Mouse (Mus musculus): ENCODE measurements at regions not wholly inside any gene's neighbourhood (a gene's known extent, or its start where the extent isn't known, plus 50 kb on each side); places are given as distances from the start of the nearest gene placed in this dataset.

DNA sequence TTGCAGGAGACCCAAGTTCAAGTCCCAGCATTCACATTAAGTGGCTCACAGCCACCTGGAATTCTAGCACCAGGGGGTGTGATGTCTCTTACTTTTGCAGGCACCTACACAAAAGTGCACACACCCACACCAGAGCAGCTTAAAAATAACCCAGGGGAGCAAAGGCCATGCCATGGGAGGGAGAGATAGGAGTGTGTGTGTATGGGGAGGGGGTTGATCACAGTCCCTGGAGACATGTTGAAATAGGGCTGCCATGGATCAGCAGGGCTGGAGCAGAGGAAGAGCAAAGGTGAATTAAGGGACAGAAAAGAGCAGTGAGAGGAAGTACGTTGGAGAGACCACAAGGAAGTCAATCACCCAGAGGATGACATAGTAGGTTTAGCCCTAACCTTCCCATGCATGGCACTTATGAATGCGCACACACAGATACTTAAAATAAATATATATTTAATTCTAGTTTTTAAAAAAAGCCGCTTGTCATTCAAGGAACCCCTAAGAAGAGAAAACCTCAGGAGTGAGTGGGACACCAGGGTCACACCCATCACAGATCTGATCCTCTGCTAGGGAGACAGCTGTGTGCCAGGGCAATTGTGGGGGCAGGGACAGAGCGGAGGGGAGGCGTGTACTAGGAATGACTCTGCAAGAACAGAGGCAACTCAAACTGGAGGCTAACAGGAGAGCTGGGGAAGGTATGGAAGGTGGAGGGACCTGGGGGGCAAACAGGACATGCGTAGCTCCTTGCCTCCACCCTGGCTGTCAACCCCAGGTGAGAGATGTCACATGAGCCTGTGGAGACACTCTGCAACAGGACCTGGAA, 189.5 kb upstream of the Rybp start:
- DNase-seq (ENCODE audit: low spot score in 2 of 2): no peak

DNA sequence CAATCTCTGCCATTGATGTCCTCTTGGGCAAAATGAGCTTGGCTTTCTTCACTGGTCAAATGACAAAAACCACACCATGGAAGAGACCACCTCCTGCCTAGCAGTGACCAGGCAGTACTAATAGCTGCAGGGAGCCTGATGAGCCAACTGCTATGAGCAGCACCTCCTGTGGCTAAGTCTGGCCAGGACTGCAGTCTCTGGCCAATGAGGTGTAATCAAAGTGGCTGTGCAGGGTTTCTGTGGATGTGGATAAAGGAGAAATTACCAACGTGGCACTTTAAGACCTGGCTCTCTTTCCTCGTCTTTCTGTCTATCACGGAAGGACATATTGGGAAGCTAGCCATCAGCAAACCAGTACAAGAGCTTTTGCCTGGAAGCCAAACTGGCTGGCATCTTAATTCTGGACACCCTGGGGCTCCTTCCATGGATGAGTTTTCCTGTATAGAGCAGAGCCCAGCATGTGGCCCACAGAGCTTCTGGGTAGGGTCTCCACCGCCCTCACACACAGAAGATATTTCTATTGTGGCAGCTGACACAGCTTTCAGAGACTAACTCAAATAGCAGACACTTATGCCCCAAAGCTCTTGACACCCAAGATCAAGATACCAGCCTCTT, 188.2 kb upstream of the Rybp start:
- DNase-seq (ENCODE audit: low spot score in 2 of 2): no peak

DNA sequence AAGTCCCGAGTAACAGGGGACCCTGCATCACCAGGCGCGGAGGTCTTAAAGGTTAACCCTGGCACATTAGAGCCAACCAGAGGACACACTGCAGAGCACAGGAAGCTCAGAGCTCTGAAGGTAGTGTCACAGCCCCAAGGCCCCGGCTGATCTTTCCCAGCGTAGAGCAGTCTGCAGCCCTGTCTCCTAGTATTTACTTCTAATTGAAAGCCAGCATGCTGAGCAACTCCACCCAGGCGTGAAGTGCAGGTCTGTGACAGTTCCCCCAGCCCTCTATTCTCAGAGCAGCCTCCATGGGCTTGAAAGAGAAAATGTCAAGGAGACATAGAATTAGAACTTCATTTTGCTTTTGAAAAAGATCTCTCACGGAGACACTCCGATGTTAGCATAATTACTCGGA, 187.0 kb upstream of the Rybp start:
- DNase-seq (ENCODE audit: low spot score in 2 of 2): no peak

DNA sequence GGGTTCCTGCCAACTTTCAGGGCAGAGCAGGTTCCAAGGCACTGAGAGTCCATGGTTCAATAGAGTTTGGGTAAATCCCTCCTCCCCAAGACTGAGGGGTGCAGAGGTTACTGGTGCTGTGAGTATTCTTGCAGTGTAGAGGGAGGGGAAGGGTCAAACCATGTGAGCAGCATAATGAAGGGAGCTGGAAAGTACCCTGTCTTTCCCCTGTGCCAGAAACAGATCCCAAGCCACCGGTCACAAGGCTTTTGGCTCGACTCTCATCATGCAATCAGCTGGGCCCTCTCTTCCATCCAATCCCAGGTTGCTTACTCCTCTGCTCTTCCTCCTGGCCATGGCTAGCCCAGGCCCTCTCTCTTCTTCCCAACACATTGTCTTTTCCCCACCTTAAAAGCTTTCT, 182.8 kb upstream of the Rybp start:
- no peak for DNase-seq (ENCODE audit: low spot score in 2 of 2)

DNA sequence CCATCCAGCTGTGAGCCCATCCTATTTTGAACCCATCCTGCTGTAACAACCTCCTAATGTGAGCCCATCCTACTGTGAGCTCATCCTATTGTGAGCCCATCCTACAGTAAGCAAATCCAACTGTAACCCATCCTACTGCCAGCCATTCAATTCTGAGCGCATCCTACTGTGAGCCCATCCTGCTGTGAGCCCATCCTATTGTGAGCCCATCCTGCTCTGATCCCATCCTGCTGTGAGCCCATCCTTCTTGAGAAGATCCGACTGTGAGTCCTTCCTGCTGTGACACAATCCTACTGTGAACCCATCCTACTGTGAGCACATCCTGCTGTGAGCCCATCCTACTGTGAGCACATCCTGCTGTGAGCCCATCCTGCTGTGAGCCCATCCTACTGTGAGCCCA, 175.5 kb upstream of the Rybp start:
- DNase-seq (ENCODE audit: low spot score in 2 of 2): no peak

DNA sequence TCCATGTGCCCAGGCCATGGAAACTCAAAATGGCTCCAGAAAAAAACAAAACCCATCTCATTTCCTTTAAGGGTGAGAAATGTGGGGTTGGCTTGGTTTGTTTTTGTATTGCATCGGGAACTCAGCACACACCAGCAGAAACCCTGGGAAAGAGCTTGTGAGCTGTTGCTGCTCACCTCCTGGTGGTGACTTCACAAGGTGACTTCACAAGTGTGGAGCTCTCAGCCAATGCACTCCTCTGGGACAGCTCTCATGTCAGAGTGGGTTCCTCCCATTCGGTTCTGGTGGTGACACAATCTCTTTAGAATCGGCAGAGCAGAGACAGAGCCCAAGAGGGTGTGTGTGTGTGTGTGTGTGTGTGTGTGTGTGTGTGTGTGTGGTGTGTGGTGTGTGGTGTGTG, 166.1 kb upstream of the Rybp start:
- no peak for DNase-seq (ENCODE audit: low spot score in 2 of 2)

DNA sequence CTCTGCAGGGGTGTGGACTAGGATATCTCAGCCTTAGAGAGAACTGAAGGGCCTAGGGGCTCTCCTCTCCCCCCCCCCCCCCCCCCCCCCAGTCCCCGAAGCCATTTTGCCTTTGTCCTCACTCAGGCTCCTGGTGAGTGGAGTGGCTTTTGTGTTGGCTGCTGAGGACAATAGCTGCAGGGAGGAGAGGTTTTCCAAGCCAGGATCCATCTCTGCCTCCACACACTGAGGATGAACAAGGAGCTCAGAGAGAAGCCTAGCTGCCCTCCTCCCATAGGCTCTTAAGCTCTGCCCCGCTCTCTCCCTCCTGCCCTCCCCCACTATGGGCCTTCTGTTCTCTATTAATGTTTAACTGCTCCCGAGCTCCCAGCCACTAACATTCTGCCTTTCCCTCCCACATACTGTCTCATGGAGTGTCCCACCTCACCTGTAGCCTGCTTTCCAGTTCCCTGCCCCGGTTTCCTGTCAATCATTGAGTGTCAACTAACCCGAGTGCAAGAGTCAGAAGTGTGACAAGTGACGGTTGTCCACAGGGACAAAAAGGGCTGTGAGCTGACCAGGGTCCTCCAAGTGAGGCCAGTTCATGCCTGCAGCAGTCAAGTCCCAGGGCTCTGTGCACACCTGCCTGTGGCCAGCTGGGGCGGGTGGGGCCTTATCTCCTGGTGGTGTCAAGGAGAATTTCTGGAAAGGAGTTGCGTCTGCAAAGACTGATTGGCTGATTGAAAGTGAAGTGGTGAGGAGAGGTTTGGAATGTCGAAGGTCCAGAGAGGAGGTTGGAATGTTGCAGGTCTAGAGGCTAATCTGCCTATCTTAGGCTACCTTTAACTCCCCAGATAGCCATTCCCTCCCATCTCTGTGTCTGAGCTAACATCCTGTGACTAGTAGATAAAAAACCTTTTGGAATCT, 165.1 kb upstream of the Rybp start:
- DNase-seq (ENCODE audit: low spot score in 2 of 2): no peak

DNA sequence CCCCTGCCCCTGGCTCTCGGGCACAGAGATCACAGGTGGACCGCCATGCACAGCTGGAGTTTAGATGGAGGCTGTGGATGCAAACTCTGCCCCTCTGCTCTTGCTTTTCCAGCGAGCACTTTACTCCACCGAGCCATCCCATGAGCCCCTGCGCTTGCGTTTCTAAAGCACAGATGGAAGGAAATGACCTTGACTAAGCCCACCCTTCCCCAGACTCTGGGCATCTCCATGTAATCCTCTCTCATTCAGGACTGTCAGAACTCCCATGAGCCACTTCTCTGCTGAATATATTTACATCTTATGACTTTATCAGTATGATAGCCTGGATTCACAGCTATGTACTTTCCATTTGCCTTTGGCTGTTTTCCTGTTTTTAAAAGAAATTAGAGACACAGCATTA, 162.8 kb upstream of the Rybp start:
- DNase-seq (ENCODE audit: low spot score in 2 of 2): no peak

DNA sequence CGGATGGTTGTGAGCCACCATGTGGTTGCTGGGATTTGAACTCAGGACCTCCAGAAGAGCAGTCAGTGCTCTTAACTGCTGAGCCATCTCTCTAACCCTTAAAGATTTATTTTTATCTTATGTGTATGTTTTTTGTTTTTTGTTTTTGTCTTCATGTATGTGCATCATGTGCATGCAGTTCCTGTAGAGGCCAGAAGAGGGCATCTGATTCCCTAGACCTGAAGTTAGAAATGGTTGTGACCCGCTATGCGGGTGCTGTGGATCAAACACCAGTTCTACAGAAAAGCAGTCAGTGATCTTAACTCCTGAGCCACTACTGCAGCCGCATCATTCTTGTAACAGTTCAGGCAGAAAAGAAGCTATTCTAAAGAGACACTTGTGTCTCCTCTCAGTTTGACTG, 161.8 kb upstream of the Rybp start:
- DNase-seq (ENCODE audit: low spot score in 2 of 2): no peak

DNA sequence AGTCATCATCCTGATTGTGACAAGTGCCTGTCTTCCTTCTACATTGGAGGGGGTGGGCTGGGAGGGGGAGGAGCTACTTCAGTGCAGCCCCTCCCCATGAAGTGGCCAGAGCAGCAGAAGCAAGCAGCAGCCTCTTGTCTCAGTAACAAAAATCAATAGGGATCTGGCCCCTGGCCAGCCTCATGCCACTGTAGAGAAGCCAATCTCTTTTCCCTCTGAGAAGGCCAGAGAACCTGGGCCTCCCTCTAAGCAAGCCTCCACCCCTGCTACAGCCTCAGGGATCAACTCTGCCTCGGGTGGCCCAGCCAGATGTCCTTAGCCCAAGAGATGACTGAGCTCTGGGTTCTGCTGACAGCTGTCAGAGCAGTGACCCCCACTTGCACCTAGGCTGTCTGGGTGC, 159.9 kb upstream of the Rybp start:
- DNase-seq (ENCODE audit: low spot score in 2 of 2): no peak

DNA sequence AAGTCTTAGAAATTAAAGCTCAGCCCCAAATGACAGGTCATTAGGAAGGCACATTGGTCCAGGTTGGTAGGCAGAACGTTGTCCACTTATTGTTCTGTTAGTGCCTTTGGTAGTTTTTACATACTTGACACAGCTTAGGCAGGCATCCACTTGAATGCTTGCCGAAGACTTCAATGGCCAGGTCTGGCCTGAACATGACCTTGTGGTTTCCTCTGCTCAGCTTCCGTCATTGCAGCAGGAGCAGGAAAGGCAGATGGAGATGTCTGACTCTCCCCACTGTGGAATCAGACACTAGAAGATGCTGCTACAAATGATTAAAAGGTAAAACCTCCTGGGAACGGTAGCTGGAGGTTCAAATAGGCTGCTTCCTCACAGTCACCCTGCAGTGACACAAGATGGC, 159.5 kb upstream of the Rybp start:
- DNase-seq (ENCODE audit: low spot score in 2 of 2): no peak

DNA sequence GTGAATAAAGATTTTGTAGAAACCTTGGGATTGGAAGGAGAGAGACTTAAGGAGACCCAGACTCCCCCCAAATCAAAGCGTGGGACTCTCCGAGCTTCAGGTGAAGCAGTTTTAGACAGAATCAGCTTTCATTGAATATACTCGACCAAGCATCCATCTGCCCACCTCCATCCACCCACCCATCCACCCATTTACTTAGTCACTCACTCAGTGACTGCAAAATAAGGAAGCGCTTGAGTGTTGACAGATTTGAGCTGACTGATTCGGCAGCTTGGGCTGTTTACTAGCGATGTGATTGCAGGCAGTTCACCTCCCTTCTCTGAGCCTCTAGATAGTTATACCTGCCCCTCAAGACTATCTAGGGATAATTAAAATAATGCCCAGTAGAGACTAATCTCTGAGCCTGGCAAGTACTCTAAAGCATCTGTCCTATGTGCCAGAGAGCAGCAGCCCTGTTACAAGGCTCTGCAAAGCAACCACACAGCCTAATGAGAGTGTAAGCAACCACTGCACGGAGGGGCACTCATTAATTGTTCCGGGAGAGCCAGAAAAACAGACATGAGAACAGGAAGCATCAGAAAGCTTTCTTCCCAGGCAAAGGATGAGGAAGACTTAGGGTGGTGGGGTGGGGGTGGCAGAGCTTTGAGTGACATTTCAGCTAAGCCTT, 151.9 kb upstream of the Rybp start:
- DNase-seq (ENCODE audit: low spot score in 2 of 2): no peak

DNA sequence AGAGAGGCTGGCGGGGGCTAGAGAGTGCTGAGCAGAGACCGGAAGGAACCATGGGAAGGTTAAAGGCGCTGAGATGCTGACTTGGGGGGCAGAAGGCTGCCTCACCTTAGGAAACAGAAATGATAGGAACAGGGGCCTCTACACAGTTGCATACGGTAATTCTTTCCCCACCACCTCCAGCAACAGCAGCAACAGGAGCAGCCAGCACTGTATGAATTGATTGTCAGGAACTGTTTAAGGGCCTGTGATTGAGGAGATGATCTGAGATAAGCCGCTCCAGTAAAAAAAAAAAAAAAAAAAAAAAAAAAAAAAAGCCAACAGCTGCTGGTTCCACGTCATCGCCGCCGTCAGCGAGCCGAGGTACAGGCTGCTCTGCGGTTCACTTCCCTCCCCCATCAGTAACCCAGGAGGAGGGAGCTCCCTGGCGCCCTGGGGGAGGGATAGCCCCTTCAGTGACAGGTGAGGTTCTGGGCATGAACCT, 151.3 kb upstream of the Rybp start:
- DNase-seq (ENCODE audit: low spot score in 2 of 2): no peak

DNA sequence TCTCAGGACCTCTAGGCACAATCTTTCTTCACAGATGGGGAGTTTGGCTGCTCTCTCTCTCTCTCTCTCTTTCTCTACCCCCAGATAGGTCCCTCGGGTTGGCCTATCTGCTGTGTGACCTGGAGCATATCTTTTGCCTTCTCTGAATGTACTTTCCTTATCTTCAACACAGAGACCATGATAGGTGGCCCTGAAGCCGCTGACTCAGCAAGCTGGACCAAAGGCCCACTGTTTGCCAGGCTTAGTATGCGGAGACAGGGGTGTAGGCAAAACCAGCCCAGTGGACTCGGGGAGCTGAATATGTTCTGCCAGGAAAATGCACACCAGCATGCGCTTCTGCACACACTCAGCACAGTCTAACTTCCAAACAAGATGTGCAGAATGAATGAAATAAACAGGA, 150.7 kb upstream of the Rybp start:
- no peak for DNase-seq (ENCODE audit: low spot score in 2 of 2)

DNA sequence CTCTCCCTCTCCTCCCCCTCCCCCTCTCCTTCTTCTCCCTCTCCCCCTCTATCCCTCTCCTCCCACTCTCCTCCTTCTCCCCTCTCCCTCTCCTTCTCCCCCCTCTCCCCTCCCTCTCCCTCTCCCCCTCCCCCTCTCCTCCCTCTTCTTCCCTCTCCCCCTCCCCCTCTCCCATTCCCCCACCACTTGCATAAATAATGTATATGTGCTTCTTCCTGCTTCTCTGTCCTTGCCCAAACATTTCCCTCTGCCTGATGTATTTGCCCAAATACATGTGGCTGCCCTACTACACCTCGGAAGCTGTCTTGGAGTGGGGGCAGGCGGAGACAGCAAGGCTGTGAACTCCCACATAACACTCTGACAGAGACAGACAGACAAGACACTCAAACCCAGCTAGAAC, 149.2 kb upstream of the Rybp start:
- DNase-seq (ENCODE audit: low spot score in 2 of 2): no peak

DNA sequence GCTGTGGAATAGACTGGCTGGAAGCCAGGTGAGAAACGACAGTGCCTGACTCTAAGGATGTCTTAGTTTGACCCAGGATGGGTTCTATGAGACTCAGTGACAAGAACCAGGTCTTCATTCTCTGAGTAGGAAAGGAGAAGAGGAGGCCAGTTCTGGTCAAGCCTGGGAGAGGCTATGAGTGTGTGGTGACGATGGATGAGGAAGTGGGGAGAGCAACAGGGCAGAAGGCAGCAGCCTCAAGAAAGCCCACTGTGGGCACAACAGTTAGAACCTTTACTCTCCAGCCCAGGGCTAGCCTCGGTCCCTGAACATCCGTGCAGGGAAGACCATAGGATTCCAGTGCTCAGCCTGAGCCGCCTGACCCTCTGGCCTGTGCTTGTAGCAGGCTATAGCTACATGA, 147.9 kb upstream of the Rybp start:
- DNase-seq (ENCODE audit: low spot score in 2 of 2): no peak

DNA sequence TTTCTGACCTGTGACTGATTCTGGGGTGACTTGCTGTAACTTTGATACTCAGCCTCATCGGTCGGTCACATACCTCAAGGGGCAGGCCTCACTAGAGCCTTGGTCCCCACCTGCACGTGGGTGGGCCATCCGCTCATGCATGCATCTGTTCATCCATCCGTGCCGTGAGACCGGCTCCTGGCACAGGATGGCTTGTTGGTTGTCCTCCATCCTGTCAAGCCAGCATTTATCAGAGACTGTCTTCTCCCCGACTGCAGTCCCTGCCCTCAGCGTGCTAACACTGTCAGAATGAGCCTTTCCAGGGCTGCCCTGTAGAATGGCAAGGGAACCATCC, 146.2 kb upstream of the Rybp start:
- DNase-seq (ENCODE audit: low spot score in 2 of 2): no peak

DNA sequence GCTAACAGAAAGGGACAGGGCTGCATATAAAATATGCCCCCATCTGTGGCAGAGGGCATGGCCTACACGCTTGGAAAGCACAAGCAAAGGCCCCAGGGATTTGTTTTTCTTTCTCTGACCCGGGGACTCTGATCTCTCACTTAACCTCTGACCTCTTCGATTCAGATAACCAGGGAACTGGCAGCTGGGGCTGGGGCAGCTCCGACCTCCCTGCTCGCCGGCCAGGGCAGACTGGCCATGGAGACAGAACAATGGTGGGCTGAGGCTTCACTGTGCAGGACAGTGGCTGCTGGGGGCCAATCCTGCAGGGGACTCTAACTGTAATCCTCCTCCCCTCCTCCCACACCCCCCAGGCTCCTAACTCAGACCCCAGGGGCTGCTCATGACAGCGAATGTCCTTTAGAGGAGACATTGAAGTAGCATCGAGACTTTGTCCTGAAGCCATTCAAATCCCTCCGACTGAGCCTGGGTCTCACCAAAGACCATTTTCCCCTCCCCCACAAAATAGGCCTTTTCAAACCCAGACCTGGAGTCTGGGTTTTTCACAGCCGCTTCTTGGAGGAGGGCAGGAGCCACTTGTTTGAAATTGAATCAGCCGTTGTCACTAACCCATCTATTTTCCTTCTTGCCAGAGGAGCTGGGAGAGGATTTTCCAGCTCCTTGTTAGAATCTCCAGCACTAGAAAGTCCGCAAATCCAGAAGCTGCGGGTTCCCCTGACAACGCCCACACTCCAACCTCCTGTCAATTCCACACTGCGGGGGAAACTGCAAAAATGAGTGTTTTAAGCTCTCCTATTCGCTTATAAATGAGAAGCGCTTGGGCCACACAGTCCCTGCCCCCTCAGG, 145.6 kb upstream of the Rybp start:
- DNase-seq (ENCODE audit: low spot score in 2 of 2): no peak

DNA sequence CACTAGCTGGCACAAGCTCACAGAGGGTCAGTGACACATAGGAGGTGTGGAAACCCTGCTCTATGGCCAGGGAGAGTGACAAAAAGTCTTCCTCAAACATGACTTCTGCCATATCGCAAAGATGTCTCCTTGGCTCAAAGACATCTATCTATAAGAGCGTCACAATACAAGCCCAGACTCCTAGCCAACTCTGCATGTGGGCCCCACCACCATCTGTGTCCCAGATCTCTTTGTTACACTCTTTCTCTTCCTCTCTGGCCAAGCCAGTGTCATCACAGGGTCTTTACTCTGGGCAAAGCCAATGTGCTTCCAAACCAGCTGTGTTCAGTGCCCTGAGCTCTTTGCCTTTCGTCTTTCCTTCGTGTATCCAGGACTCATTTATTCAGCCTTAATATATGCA, 143.0 kb upstream of the Rybp start:
- DNase-seq (ENCODE audit: low spot score in 2 of 2): no peak

DNA sequence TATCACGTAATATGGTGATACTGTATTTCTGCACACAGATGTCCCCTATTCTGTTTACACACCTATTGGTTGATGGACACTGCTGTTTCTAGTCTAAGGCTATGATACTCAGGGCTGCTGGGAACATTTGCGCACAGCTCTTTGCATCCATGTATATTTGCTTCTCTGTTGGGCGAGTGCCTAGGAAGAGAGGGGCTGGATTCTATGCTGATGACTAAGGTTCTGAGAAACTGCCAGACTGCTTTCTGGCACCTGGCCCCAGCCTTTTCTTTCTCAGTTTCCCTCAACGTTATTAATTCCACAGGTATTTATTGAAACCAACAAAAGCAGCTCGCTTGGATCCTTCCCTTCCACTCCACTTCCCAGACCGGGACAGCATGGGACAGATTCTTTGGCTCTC, 142.2 kb upstream of the Rybp start:
- DNase-seq (ENCODE audit: low spot score in 2 of 2): no peak

DNA sequence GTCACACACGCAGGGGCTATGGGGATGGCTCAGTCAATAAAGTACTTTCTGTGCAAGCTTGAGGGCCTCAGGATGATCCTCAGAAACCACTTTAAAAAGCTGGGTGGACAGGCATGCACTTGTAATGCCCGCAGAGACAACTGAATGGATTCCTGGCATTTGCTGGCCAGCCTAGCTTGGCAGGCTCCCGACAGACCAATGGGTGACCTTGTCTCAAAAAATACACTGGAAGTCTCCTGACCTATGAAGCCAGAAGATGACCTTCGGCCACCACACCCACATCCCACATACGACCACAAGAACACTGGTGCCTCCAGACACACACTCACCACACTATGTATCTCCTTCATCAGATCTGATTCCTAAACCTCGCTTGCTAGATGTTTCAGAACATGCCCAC, 141.5 kb upstream of the Rybp start:
- DNase-seq (ENCODE audit: low spot score in 2 of 2): no peak
